Mouse (Mus musculus) ovary, postnatal 14 days (tissue): ENCODE results near the gene Gltpd2.

Experiments used
- DNase-seq: peaks from one replicate; pipeline ENCODE4 v3.0.0; 2022; ENCODE audit warnings: low spot score

The Gltpd2 gene

GRCm38 (mm10) chr11:70563470-70564275 is 44.7 kb downstream of the Gltpd2 start:
- DNase-seq: no peak

- no peak for DNase-seq
Observed at GRCm38 (mm10) chr11:70564276-70564873, 45.4 kb downstream of the Gltpd2 start.

GRCm38 (mm10) chr11:70566586-70566985 is 47.6 kb downstream of the Gltpd2 start:
- no peak for DNase-seq
